Mouse (Mus musculus) gastrocnemius, postnatal 36 days (tissue): ENCODE measurements around the gene Gcdh. TPM values are rescaled to one million over a fixed set of nuclear protein-coding genes. Genes with fewer than 3 reads are reported as not detected.
"Not testable (repeated sequence)": the region's sequence is repeated elsewhere in the genome, so short reads cannot be mapped to it uniquely, and the experiment has no call there.

Experiments
- DNase-seq, 2 experiments: peaks; one replicate each; pipeline ENCODE4 v3.0.0; 2022
- intact Hi-C: fragments of 180-260 bp; cut with DNase I; formaldehyde crosslinking; loops from one replicate; pipeline ENCODE4 v1.15.1; 2025
- total RNA-seq, 2 experiments: library from RNA; stranded (reverse); gene quantifications; 2 replicates each; pipeline ENCODE4 v1.2.3; 2021

The Gcdh gene
- total RNA-seq, 2 experiments from 2014 or later, result 25.5 to 45.9 TPM

- peak; percentile 38 to 40 for DNase-seq
- intact Hi-C loops, result no loop called here
Measured at GRCm38 (mm10) chr8:84912895-84913501, 19.3 kb upstream of the Gcdh start.

DNA sequence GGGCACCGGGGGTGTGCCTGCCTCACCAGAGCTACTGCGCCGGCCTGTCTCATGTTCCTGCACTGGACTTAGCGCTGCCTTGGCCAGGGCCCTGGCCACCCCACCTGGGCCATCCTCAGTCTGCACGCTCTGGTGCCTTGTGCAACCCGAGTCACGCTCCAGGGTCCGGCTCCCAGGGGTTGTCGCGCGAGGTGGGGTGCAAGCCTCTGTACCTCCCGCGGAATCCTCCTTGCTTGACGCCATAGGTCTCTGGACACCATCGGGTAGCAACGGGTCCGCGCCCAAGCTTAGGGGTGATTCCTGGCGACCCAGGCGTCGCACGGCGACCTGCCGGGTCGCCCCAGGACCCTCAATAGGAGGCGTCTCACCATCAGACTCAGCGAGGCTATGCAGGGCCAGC is 18.7 kb upstream of the Gcdh start:
- intact Hi-C loops, result no loop called here
- DNase-seq, result no peak

DNA sequence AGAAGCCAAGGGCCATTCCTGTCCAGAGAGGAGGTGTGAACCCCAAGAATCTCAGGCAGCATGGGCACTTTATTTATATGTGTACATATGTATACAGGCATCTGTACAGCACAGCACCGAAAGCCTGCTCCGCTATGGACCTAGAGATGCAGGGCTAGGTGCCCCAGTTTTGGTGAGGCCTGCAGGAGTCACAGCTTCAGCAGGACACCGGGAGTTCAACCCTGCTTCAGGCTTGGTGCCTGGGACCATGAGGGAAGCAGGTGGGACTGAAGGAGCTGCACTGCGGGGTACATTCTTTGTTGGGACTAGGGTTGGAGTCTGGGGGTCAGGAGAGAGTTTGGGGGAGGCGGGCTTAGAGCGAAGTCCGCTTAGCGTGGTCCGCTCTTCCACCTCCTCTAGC is 18.1 kb upstream of the Gcdh start:
- intact Hi-C loops, result no loop called here
- no peak for DNase-seq

DNA sequence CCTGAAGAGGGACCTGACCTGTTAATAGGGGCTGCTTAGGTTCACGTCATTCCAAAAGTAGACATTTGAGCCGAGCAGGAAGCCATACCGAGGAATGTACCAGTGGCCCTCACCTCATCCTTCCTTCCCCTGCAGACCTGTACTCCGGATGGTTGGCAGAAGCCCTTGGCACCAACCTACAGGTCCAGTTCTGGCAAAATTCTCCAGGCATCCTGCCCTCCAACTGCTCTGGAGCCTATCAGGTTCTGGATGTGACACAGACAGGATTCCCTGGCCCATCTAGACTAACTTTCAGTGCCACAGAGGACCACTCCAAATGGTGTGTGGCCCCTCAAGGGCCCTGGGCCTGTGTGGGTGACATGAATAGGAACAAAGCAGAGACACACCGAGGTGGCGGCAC is 16.8 kb upstream of the Gcdh start:
- intact Hi-C loops, result no loop called here

GRCm38 (mm10) chr8:84909949-84910348 is 16.2 kb upstream of the Gcdh start:
- no peak for DNase-seq
- intact Hi-C loops, result no loop called here

More for the DNA sequence above, 16.8 kb upstream of the Gcdh start:
- DNase-seq, result no peak

DNA sequence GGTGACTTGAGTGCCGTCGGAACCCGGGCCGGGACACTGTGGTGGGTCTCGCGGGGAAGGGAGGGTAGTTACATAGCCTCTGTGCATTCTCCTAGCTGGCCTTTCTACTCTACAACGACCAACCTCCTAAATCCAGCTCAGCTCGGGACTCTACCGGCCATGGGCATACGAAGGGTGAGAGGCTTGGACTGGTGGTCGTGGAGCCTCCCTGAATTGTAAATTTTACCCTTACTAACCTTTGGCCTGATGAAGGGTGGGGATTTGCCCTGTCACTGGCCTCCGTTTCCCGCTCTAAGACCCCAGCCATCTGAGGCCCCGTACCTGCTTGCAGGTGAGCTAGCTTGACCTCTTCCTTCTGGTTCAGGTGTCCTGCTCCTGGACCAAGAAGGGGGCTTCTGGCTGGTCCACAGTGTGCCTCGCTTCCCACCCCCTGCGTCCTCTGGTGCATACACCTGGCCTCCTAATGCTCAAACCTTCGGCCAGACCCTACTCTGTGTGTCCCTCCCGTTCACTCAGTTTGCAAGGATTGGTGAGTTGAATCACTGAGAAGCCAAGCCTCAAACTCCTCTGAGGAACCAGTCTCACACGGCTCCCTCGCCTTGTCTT is 15.5 kb upstream of the Gcdh start:
- no peak for DNase-seq
- intact Hi-C loops, result no loop called here

- intact Hi-C loops, result no loop called here
- peak; percentile 94 to 99 for DNase-seq
Measured at GRCm38 (mm10) chr8:84908421-84909161, 14.9 kb upstream of the Gcdh start, which contains the start of gene Dnase2a. TSS of gene Dnase2a (plus strand) at chr8:84908560.

DNA sequence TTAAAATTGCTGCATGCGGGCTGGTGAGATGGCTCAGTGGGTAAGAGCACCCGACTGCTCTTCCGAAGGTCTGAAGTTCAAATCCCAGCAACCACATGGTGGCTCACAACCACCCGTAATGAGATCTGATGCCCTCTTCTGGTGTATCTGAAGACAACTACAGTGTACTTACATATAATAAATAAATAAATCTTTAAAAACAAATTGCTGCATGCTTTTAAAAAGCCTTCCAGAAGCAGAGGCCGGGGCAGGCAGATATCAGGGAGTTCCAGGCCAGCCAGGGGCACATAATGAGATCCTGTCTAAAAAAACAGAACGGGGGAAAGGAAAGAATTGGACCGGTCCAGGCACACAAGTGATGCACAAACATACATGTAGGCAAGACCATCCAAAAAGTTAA is 14.3 kb upstream of the Gcdh start:
- DNase-seq, intact Hi-C loops: not testable (repeated sequence)

DNA sequence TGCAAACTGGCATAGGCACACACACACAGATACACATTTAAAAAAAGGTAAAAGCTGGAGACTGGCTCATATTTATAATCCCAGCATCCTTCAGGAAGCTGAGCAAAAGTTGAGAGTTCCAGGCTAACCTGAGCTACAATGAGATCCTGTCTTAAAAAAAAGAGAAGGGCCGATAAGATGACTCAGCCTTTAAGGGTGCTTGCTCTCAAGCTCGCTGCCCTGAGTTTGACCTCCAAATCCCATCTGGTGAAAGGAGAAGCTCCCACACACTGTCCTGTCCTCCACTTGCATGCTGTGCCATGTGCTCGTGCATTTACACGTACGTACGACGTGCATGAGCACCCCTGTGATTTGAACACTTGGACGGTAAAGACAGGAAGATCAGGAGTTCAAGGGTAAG is 13.8 kb upstream of the Gcdh start:
- intact Hi-C loops, result no loop called here

GRCm38 (mm10) chr8:84907037-84907436 is 13.3 kb upstream of the Gcdh start:
- no peak for DNase-seq
- intact Hi-C loops, result no loop called here

More for the DNA sequence above, 13.8 kb upstream of the Gcdh start:
- no peak for DNase-seq

GRCm38 (mm10) chr8:84904351-84904750 is 10.6 kb upstream of the Gcdh start:
- no peak for DNase-seq
- intact Hi-C loops, result loop anchor here (5.0 kb wide), 1 partner anchor 57 kb away; the partner anchor contains the start of gene Calr

DNA sequence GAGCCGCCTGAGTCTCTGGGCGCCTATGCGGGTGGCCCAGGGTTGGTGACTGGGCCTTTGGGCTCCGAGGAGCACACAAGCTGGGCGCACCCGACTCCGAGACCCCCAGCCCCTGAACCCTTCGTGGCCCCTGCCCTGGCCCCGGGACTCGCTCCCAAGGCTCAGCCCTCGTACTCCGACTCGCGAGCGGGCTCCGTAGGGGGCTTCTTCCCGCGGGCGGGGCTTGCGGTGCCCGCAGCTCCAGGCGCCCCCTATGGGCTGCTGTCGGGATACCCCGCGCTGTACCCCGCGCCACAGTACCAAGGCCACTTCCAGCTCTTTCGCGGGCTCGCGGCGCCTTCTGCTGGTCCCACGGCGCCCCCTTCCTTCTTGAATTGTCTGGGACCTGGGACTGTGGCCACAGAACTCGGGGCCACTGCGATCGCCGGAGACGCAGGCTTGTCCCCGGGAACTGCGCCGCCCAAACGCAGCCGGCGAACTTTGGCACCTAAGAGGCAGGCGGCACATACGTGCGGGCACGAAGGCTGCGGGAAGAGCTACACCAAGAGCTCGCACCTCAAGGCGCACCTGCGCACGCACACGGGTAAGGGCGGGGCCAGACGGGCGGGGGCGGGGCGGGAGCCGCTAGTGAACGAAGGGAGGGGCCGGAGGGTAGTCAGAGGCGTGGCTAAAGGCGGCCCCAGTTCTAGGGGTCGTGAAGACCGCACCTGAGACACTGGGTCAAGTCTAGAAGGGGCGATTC is 9.4 kb upstream of the Gcdh start:
- intact Hi-C loops, result loop anchor here (5.0 kb wide), 1 partner anchor 56 kb away; the partner anchor contains the start of gene Calr
- peak; percentile 86 to 91 for DNase-seq

DNA sequence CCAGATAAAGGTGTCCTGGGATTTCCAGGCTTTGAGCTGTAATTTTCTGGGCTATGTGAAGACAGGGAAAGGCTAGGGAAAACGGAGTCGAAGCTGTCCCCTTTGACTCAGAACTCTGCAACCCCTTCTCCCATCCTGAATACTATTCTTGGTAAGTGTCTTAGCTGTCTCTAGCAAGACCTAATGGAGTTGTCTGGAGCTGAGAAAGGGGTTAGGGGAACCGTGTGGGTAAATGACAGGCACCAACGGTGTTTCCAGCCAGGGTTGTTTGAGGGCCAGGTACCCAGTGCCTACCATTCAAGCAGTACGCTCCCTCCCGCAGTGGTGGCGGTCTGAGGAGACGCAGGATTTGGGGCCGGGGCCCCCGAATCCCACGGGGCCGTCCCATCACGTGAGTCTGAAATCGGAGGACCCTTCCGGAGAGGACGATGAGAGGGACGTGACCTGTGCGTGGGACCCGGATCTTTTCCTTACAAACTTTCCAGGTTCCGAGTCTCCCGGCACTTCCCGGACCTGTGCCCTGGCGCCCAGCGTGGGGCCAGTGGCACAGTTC is 8.7 kb upstream of the Gcdh start:
- intact Hi-C loops, result loop anchor here (5.0 kb wide), 1 partner anchor 55 kb away; the partner anchor contains the start of gene Calr
- no peak for DNase-seq

GRCm38 (mm10) chr8:84901752-84902151 is 8.0 kb upstream of the Gcdh start, which contains the start of gene Klf1:
TSS of gene Klf1 (plus strand) at chr8:84901928.
- no peak for DNase-seq
- intact Hi-C loops, result loop anchor here (5.0 kb wide), 1 partner anchor 54 kb away; the partner anchor contains the start of gene Calr

GRCm38 (mm10) chr8:84901071-84901470 is 7.3 kb upstream of the Gcdh start:
- DNase-seq, result no peak
- intact Hi-C loops, result loop anchor here (5.0 kb wide), 1 partner anchor 54 kb away; the partner anchor contains the start of gene Calr

DNA sequence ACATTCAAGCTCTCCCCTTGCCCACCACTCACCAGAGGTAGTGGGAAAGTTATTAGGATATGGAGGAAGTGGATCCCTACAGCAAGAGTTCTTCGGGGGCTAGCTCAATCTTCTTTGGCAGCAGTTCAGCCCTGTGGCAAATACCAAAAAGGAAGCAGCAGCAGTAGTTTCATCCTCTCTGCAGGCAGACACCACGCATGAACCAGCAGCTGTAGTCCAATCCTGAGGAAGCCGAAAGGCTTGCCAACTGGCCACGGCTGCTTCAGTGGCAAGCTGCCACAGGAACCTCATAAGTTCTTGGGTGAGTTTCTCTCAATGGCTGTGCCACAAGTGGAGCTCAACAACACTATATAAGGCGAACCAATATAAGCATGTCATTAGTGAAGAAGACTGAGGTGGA is 2.2 kb upstream of the Gcdh start:
- intact Hi-C loops, result no loop called here
- no peak for DNase-seq

DNA sequence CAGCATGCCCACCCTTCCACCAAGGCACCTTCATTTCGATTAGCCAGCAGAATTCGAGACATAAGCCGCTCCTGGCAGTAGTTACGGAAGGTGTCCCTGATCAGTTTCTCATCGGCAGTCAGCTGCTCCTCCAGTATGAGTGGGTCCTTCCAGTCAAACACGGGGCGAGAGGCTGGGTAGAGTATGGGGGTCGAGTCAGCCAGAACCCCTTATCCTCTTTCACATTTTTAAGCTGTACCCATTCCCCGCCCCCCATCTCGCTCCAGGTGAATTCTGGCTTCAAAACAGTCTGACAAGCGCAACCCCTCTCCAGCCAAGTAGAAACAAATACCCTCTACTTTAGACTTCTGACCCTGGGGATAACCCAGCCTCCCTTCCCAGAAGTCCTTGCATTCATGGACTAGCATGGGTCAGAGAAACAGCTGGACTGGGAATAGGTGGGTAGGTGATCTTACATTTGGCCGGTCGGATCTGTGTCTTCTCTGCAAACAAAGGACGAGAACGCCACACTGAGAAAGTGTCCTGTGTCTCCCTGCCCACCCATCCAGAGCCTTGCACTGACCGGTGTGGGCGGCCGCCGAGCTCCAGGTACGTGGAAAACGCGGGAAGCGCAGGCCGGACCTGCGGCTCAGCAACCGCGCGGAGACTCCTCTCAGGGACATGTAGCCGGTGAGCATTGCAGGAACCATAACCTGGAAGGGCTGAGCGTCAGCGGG is 570 bp downstream of the Gcdh start:
- no peak for DNase-seq
- intact Hi-C loops, result no loop called here

GRCm38 (mm10) chr8:84889141-84889540 is 4.6 kb downstream of the Gcdh start:
- intact Hi-C loops, result no loop called here
- DNase-seq, result no peak

- intact Hi-C loops, result no loop called here
- no peak for DNase-seq
Measured at GRCm38 (mm10) chr8:84888280-84888679, 5.4 kb downstream of the Gcdh start.

DNA sequence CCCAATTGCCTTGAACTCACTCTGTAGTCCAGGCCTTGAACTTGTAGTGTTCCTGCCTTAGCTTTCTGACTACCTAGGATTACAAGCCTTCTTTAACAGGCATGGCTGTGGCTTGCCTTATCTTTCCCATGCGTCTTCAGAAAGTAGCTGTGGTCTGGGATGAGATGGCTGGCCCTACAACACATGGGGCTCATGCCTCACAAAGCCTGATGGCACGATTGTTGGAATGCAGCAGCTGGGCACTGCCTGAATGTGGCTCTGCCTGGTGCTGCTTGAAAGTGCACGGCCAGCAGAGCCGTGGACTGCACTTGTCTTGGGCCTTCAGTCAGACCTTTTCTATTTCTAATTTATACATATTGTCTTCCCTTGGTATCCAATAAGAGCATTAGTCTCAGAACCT is 9.0 kb downstream of the Gcdh start:
- intact Hi-C loops, result no loop called here
- no peak for DNase-seq
